Mouse (Mus musculus) right cerebral cortex, adult 2 months (tissue): ENCODE results near the gene Krt14.
"Not testable (repeated sequence)": the region's sequence is repeated elsewhere in the genome, so short reads cannot be mapped to it uniquely, and the experiment has no call there.

Experiments used
- DNase-seq, 2 experiments: peaks; one replicate each; pipeline ENCODE4 v3.0.0; 2021 to 2022; ENCODE audit warnings: low spot score in 2 of 2

The Krt14 gene

DNA sequence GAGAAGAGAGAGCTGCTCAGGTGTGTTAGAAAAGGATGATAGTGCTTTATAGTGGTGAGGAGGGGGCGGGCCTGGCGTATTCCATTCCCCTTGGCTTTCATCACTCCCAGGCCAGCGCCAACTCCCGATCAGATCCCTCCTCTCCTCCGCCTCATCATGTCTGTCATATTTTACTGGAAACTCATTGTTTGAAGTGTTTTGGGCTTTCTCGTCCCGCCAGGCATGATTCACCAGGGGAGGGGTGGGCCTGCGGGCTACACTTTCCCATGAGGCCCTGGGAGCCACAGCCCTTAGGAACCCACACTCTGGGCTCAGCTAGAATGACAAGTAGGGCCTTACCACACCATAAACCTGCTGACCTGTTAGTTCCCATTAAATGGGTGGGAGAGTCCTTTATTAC, at the start of gene Krt14:
TSS of gene Krt14 (minus strand) at position 51 of the 400 bp plus-strand sequence.
- DNase-seq = no peak

DNA sequence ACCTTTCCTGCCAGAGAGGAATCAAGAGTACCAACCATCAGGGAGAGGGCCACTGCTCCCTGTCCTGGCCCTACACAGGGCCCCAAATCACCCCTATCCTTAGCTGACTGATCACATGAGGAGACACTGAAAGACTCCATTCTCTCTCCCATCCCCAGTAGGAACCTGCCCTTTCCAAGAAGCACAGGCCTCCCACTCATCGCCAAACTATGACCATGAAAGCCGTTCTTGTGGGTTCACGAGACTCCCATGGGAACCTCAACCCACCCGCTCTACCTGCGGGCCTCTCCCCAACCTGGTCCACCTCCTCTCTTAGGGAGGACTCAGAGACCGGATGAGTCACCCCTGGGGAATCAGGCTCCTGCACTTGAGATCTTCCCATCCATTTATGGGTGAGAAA, 48.2 kb upstream of the Krt14 start:
- DNase-seq = no peak

GRCm38 (mm10) chr11:100254360-100255090, 47.2 kb upstream of the Krt14 start:
- peak in 1 of 2 experiments; percentile 18 for DNase-seq

DNA sequence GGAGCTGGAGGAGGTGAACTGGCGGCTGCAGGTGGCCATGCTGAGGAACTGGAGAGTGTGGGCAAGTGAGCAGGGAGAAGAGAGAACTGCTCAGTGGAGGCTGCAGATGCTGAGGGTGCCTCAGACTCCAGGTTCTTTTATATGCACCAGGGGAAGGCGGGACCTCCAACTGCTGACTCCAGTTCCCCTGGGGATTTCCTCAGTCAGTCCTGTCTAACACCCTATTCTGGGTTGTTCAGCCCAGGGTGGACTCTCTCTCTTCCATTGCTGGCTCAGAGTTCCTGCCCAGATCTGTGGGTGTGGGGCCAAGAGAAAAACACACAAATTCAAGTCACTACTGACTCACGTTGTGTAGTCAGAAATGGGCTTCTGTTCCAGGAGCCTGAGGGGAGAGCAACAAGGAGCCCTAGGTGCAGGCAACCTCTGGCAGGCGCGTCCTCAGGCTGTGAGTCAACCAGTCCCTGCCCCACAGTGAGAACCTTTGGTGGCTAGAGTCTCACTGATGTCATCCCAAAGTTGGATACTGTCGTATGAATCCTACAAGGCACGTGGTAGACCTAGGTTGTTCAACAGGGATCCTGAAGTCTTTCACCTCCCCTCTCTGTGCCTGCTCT, 41.6 kb upstream of the Krt14 start, which contains the start of gene Krt16:
TSS of gene Krt16 (minus strand) at position 51 of the 614 bp plus-strand sequence.
- no peak for DNase-seq

- not testable (repeated sequence) for DNase-seq
These were observed 39.1 kb upstream of the Krt14 start for GRCm38 (mm10) chr11:100246471-100246870.

DNA sequence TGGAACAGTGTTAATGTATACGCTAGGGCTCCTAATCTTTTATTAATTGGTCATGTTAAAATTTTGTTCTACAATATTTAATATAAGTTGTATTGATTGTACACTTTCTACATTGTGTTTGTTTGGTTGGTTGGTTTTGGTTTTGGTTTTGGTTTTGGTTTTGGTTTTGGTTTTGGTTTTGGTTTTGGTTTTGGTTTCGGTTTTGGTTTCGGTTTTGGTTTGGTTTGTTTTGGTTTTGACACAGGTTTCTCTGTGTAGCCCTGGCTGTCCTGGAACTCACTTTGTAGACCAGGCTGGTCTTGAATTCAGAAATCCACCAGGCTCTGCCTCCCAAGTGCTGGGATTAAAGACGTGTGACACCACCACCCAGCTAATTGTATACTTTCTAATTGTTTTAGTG, 32.9 kb upstream of the Krt14 start:
- DNase-seq = not testable (repeated sequence)

DNA sequence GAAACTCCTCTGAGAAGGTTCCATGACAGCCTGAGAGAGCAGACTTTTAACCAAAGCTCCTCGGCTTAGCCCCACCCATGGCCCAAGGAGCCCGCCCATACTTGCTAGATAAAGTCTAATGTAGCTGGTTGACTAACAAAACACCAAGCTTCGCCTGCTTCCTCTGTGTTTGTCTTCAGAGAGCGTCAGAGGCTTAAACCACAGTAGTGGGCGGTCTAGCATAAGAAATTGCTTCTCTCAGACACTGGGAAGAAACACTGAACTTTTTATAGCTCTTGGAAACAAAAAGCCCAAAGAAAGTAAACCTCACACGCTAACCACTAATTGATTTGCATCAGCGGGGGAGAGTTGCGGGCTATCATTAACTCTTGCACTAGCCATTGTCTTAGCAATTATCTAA, 14.4 kb upstream of the Krt14 start:
- peak; percentile 26 to 32 for DNase-seq

GRCm38 (mm10) chr11:100219304-100219703, 12.0 kb upstream of the Krt14 start:
- DNase-seq = no peak

DNA sequence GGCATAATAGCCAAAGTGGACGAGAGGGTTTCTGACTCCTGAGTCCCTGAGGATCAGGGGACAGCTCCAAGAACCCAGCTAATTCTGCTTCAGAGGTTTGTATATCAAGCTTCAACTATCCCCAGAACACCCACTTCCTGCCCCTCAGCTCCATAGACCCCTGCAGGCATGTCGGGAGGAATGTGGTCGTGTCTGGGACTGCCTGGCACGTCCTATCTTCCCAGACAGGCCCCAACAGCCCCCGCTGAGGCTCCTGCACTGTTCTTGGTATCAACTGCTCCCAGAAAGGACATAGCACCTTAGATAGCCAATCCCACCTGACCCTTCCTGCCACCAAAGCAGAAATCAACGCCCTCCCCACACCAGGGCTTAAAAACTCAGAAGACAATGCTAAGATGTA, 1.2 kb upstream of the Krt14 start:
- no peak for DNase-seq

- no peak for DNase-seq
These were observed 3.9 kb downstream of the Krt14 start for GRCm38 (mm10) chr11:100203448-100203847.

DNA sequence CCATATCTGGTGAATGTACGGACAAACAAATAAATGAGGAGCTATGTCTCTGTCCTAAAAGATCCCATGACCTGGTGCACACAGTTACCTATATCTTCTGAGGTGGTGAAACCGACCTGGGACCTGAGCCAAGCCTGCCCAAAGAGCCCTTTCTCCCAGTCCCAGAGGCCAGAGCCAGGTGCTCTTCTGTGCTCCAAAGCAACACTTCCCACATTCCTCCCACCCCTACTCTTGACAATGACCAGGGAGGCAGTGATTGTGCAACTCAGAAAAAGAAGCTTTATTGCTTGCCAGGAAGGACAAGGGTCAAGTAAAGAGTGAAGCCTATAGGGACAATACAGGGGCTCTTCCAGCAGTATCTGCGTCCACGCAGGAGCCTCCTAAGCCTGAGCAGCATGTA, 4.4 kb downstream of the Krt14 start:
- no peak for DNase-seq

DNA sequence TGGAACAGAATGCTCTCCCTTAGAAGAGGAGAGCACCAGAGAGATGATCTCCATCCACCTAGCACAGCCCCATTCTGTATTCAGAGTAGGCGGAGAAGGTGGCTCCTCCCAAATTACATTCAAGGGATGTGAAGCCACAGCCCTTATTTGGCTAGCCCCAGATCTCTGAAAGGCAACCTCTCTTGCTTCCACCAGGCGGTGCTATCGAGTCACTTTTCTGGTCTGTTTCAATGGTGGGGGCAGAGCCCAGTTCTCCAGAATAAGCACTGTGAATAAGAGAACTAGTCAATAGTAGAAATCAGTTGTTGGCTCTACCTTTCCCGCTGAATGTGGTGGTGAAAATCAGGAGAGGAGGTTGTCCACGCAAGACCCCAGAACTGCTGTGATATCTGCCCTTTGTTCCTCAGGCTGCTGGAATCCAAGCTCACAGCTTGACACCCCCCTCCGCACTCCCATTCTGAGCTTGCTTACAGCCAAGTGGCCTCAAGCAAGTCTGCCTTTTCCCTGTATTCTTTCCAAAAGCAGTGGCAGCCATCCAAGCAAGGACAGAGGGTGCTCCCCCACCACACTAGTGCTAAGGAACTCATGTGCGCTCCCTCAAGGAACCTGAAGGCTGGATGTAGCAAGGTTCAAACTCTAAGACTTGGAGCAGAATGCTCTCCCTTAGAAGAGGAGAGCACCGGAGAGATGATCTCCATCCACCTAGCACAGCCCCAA, 7.1 kb downstream of the Krt14 start:
- peak; percentile 22 to 69 for DNase-seq

DNA sequence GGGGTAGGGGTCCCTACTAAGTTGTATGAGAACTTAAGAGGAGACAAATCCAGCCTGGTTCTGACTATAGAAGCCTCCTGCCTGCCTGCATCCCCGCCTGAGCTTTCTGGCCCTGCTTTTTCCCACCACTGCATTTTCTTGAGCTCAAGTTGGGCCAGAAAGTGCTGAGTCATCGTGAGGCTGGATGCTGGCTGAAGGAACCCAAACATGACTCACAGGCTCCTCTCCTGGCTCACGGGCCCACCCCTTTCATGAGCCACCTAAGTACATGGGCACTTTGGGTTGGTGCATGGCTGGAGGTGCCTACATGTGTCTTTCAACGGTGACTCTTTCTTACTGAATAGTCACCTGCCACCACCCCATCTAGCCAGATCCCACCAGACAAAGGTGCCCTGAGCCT, 8.7 kb downstream of the Krt14 start:
- DNase-seq = peak; percentile 60 to 64

DNA sequence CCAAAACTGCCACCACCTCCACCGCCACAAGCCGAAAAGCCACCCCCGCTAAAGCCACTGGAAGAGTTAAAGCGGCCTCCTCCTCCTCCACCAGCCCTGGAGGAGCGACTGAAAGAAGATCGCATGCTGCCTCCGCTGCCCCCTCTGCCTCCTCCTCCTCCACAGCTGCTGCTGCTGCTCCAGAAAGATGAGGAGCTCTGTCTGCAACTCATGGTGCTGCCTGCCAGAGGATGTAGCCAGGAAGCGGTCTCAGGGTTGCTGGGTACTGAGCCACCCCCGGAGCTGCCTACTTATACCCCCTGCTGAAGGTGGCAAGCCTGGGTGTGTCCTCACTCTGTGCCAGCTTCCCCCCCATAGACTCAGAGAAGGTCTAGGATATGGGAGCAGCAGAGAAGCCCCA, 14.4 kb downstream of the Krt14 start, which contains the start of gene Krt9:
TSS of gene Krt9 (minus strand) at position 255 of the 400 bp plus-strand sequence.
- peak; percentile 63 to 70 for DNase-seq

GRCm38 (mm10) chr11:100191820-100192219, 15.5 kb downstream of the Krt14 start:
- DNase-seq = peak in 1 of 2 experiments; percentile 10

DNA sequence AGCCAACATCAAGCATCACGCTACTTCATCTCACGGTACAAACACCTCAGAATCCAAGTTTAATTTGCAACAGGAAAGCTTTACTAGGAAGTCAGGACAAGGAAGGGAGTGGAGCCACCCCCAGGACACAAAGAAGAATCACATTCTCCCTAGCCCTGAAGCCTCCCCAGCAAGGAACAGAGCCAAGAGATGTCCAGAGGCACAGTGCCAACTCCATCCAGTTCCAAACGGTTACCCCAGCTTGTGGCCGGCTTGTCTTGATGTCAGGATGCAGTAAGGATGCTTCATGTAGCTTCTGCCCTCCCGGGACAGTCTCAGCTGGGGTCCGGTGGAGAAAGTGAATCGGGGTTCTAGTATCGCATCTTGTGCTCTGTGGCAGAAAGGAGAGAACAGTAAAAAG, 20.6 kb downstream of the Krt14 start:
- DNase-seq = no peak

- DNase-seq = no peak
These were observed 25.6 kb downstream of the Krt14 start for GRCm38 (mm10) chr11:100181725-100182124.

DNA sequence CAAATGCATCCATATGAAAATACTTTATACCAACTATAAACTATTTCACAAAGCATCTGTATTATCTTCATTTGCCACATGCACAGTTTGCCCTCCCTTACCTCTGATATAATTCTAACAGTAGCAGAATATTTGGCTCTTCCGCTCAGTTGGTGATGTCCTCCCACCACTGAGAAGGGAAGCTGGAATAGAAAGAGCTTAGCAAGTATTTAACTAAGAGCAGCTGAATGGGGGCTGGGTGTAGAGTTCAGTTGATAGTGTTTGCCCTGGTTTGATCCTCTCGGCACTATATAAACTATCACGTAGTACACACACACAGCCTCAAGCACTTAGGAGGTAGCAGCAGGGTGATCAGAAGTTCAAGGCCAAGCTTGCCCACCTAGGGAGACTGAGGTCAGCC, 28.1 kb downstream of the Krt14 start:
- DNase-seq = peak; percentile 11 to 12

DNA sequence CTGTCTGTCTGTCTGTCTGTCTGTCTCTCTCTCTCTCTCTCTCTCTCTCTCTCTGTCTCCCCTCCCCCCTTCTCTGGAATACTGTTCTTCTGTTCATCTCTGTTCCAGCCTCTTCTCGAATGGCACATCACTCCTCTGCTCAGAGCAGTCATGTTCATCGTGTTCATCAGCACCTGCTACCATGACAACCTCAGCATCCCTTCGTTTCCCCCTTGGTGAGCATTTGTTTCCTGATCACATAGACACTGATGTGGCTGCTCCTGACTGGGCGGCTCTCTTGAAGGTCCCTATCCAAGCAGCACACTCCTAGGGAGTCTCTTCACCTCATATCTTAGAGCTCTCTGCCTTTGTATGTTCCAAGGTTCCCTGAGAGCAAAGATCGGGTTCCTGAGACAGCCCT, 29.0 kb downstream of the Krt14 start:
- DNase-seq = no peak

GRCm38 (mm10) chr11:100176791-100177190, 30.6 kb downstream of the Krt14 start:
- DNase-seq = no peak

DNA sequence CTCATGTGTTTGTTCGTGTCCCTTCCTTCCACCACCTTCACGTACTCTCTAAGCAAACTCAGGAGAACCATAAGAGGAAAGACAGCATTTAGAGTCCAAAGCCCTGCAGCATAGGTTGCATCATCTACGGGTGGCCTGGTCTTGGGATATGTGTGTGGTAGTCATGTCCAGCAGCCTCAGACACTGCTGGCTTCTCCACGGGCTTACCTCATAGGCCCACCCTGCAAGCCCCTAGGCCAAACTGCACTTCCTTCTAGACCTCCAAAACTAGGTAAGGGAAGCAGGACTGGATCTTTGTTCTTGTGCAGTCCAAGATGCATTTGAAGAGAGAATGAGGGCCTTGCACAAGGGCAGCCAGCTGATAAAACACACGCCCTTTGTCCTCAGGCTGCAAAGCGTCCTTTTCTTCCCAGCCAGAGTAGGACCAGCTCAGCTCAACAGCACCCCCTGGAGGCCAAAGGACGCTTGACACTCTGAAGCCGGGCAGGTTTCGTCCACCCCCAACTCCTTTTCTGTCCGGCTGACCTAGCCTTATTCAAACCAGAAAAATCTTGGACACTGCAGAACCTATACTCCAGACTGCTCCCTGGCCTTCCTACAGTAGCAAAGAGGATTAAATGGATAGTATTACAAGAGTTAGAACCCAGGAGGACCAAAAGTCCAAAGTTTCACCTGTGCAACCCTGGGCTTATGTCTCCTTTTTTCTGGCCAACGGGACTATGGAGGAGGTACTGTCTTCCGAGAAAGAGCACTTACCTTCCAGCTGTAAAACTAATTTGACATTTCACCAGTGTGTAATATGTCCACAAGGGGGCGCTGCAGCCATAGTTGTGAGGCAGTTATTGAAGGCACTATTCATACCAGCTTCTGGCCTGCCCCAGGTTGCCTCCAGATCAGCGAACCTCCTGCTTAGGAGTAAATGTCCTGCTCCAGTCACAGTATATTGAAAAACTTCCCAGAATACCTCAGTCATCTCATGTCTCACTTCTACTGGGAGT, 38.3 kb downstream of the Krt14 start:
- peak; percentile 83 for DNase-seq
